Mouse (Mus musculus): ENCODE data around the gene Pappa2.

- TF ChIP-seq CTCF (IDR thresholded peaks at IDR 0.05; ENCODE audit: low read depth), result no peak
- no peak for TF ChIP-seq EP300 (IDR thresholded peaks at IDR 0.05; ENCODE audit: low read depth)
These were observed 126.1 kb downstream of the Pappa2 start for GRCm38 (mm10) chr1:158853936-158854882.

Measured in liver, embryonic 14.5 days (tissue).